ENCODE assay signal across 12 mouse cellular contexts in the genomic region with DNA sequence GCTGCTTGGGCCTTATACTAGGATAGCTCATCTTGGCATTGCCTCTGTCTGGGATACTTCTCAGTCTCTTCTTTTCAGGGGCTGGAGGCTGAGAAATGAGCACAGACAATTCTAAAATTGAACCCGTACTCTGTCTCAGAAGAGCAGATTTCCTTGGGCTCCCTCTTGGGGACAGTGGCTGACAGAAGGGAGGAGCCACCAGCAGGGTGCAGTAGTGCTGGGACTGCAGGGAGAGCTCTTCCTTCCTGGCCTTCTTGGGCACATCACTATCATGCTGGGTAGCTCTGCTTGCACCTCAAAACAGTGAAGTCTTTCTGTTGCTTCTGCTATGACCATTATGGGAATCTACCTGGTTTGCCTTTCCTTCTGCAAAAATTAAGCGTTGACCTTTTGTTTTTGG. TPM values are rescaled to one million over a fixed set of nuclear protein-coding genes. Genes with fewer than 3 reads are reported as not detected.
A peak's percentile ranks its signal among the peaks of the same experiment; 100 is the strongest.
DNase-seq lines count a peak whose midpoint lies in the region; ATAC-seq and TF ChIP-seq lines count a peak whose summit lies in the region.
"Had no signal": no experiment of that assay in that cellular context is flagged by ENCODE, and none has a peak within 500 bp of the region (broad histone marks: within the 10 kb centered on the region; RNA-seq: fewer than 3 reads in every experiment).

No protein-coding gene starts in this region.

- H3K4me3 ChIP-seq in forebrain, embryonic 14.5 days (ENCODE audit: low read depth, low read length) = no peak overlapping the region
- no peak overlapping the region for H3K4me3 ChIP-seq in forebrain, embryonic 16.5 days (replicated peaks; ENCODE audit: low read length)
- no peak overlapping the region for H3K4me3 ChIP-seq in left cerebral cortex, adult 2 months
- H3K4me3 ChIP-seq in midbrain, embryonic 16.5 days (ENCODE audit: low read depth, low read length) = no peak overlapping the region
- H3K4me3 ChIP-seq: embryonic facial prominence, embryonic 10.5 days; heart, embryonic 12.5 days; liver, embryonic 15.5 days had no signal

- no peak overlapping the region for H3K4me2 ChIP-seq in forebrain, embryonic 14.5 days (ENCODE audit: low read length)
- H3K4me2 ChIP-seq in forebrain, embryonic 16.5 days (ENCODE audit: low read length) = no peak overlapping the region
- no peak overlapping the region for H3K4me2 ChIP-seq in midbrain, embryonic 16.5 days (ENCODE audit: low read length)
- H3K4me2 ChIP-seq: heart, embryonic 12.5 days; liver, embryonic 15.5 days had no signal

- ATAC-seq in forebrain, embryonic 14.5 days = no peak
- no peak for ATAC-seq in forebrain, embryonic 16.5 days
- no peak for ATAC-seq in midbrain, embryonic 16.5 days

- peaks cover 5% of the 10 kb centered on the region; the same call in 1 of the 2 replicates for H3K4me1 ChIP-seq in forebrain, embryonic 14.5 days (ENCODE audit: control insufficient read depth, insufficient read depth, low read length)
- H3K4me1 ChIP-seq in forebrain, embryonic 16.5 days (replicated peaks; ENCODE audit: control insufficient read depth, insufficient read depth, low read length) = peaks cover 9% of the 10 kb centered on the region
- H3K4me1 ChIP-seq in midbrain, embryonic 16.5 days (ENCODE audit: control insufficient read depth, insufficient read depth, low read length) = peaks cover 12% of the 10 kb centered on the region

- 27% methylated on average over 2 of the region's 2 CpGs for WGBS in forebrain, embryonic 14.5 days
- 35% methylated on average over 2 of the region's 2 CpGs for WGBS in forebrain, embryonic 16.5 days
- 22% methylated on average over 2 of the region's 2 CpGs for WGBS in midbrain, embryonic 16.5 days

- DNase-seq in forebrain, embryonic 14.5 days (ENCODE audit: low spot score) = peak; percentile 28
- DNase-seq in left cerebral cortex, adult 2 months (ENCODE audit: extremely low spot score in 1 of 2, low spot score in 2 of 2) = no peak
- no peak for DNase-seq in left cerebral cortex, adult 11 months (ENCODE audit: low spot score)
- DNase-seq in brain, embryonic 14.5 days (ENCODE audit: low read depth) = peak; percentile 27
- no peak for DNase-seq in cerebellum, adult 18-20 months
- no peak for DNase-seq in spleen, postnatal 10 days (ENCODE audit: low spot score in 2 of 2)
- DNase-seq: kidney, adult 9 months had no signal

- H3K27me3 ChIP-seq in forebrain, embryonic 14.5 days (replicated peaks; ENCODE audit: control insufficient read depth, insufficient read depth, low read length) = no peaks in the 10 kb centered on the region
- peaks cover 3% of the 10 kb centered on the region for H3K27me3 ChIP-seq in forebrain, embryonic 16.5 days (replicated peaks; ENCODE audit: control insufficient read depth, insufficient read depth, low read length)
- H3K27me3 ChIP-seq in midbrain, embryonic 16.5 days (ENCODE audit: control insufficient read depth, insufficient read depth, low read depth, low read length) = no peaks in the 10 kb centered on the region

- H3K36me3 ChIP-seq in forebrain, embryonic 14.5 days (ENCODE audit: control insufficient read depth, insufficient read depth, low read length) = no peaks in the 10 kb centered on the region
- no peaks in the 10 kb centered on the region for H3K36me3 ChIP-seq in forebrain, embryonic 16.5 days (ENCODE audit: control insufficient read depth, insufficient read depth)
- no peaks in the 10 kb centered on the region for H3K36me3 ChIP-seq in midbrain, embryonic 16.5 days (ENCODE audit: control insufficient read depth, insufficient read depth, low read length)
- H3K36me3 ChIP-seq: embryonic facial prominence, embryonic 10.5 days; heart, embryonic 12.5 days; liver, embryonic 15.5 days had no signal

- intact Hi-C loops in left cerebral cortex, adult 2 months (cut with DNase I) = no loop called here

- H3K9me3 ChIP-seq in forebrain, embryonic 14.5 days (replicated peaks; ENCODE audit: control insufficient read depth, low read length) = no peaks in the 10 kb centered on the region
- no peaks in the 10 kb centered on the region for H3K9me3 ChIP-seq in forebrain, embryonic 16.5 days (ENCODE audit: control insufficient read depth, low read length)
- H3K9me3 ChIP-seq in midbrain, embryonic 16.5 days (replicated peaks; ENCODE audit: control insufficient read depth, low read length, poor library complexity, severe bottlenecking) = no peaks in the 10 kb centered on the region
- H3K9me3 ChIP-seq: embryonic facial prominence, embryonic 10.5 days; heart, embryonic 12.5 days; liver, embryonic 15.5 days had no signal

- TF ChIP-seq POLR2A in brain, embryonic 14.5 days (IDR thresholded peaks at IDR 0.05; ENCODE audit: borderline replicate concordance, extremely low read depth, insufficient read depth, insufficient read length, poor library complexity, severe bottlenecking) = no peak

- TF ChIP-seq CTCF in left cerebral cortex, adult 2 months (IDR thresholded peaks at IDR 0.05) = peak; percentile 34
- TF ChIP-seq CTCF in brain, embryonic 14.5 days (IDR thresholded peaks at IDR 0.05; ENCODE audit: borderline replicate concordance, extremely low read depth, insufficient read depth, insufficient read length) = peak; percentile 40; the same call in 1 of the 2 replicates

- no peak overlapping the region for H3K27ac ChIP-seq in forebrain, embryonic 14.5 days (ENCODE audit: low read depth, low read length)
- no peak overlapping the region for H3K27ac ChIP-seq in forebrain, embryonic 16.5 days (ENCODE audit: low read length)
- H3K27ac ChIP-seq in left cerebral cortex, adult 2 months = no peak overlapping the region
- H3K27ac ChIP-seq in midbrain, embryonic 16.5 days (ENCODE audit: low read length) = peak overlapping the region; percentile 79
- H3K27ac ChIP-seq: embryonic facial prominence, embryonic 10.5 days; liver, embryonic 15.5 days had no signal

- no peak overlapping the region for H3K9ac ChIP-seq in forebrain, embryonic 14.5 days (ENCODE audit: low read length)
- no peak overlapping the region for H3K9ac ChIP-seq in forebrain, embryonic 16.5 days (replicated peaks; ENCODE audit: low read depth, low read length)
- H3K9ac ChIP-seq in midbrain, embryonic 16.5 days (ENCODE audit: low read depth, low read length) = no peak overlapping the region
- H3K9ac ChIP-seq: heart, embryonic 12.5 days; liver, embryonic 15.5 days had no signal

RNA-seq across cellular contexts. Expression of a gene that starts 5.4 kb away (rescaled TPM):
- 8.1 and 11.0 TPM in 2 replicates for polyA plus RNA-seq in forebrain, embryonic 14.5 days (2014; fragmentation: Nextera tagmentation; extraction: Ambion mirVana)
- polyA plus RNA-seq in forebrain, embryonic 16.5 days (2015; fragmentation: Nextera tagmentation; extraction: Ambion mirVana) = 13.8 and 14.5 TPM in 2 replicates
- 10 to 100 TPM; 12.3 to 14.2 TPM for total RNA-seq in left cerebral cortex, adult 2 months (2021)
- 31.1 and 43.0 TPM in 2 replicates for polyA plus RNA-seq in brain, embryonic 14.5 days (2012; rRNA removed)
- polyA plus RNA-seq in midbrain, embryonic 16.5 days (2015; fragmentation: Nextera tagmentation; extraction: Ambion mirVana) = 10.9 and 11.7 TPM in 2 replicates

RNA-seq across cellular contexts. Expression of a gene that starts 32.6 kb away (rescaled TPM):
- 1.3 and 1.7 TPM in 2 replicates for polyA plus RNA-seq in forebrain, embryonic 14.5 days (2014; fragmentation: Nextera tagmentation; extraction: Ambion mirVana)
- 1.5 and 1.7 TPM in 2 replicates for polyA plus RNA-seq in forebrain, embryonic 16.5 days (2015; fragmentation: Nextera tagmentation; extraction: Ambion mirVana)
- 1 to 10 TPM; 2.9 to 3.1 TPM for total RNA-seq in left cerebral cortex, adult 2 months (2021)
- 2.5 and 3.2 TPM in 2 replicates for polyA plus RNA-seq in brain, embryonic 14.5 days (2012; rRNA removed)
- 2.3 and 2.8 TPM in 2 replicates for polyA plus RNA-seq in midbrain, embryonic 16.5 days (2015; fragmentation: Nextera tagmentation; extraction: Ambion mirVana)

Comparison
In these comparisons a context has a peak if more than half of its experiments do, and no peak if none do; other contexts are left out.
1. DNase-seq: peak in forebrain, embryonic 14.5 days (single experiment) and brain, embryonic 14.5 days (single experiment); none in left cerebral cortex, adult 2 months (0 of 2), left cerebral cortex, adult 11 months (single experiment), cerebellum, adult 18-20 months (0 of 2) and spleen, postnatal 10 days (0 of 2).